Mouse (Mus musculus) lung, postnatal 0 days (tissue): ENCODE measurements at regions not wholly inside any gene's neighbourhood (a gene's known extent, or its start where the extent isn't known, plus 50 kb on each side); places are given as distances from the start of the nearest gene placed in this dataset.

Source experiments
- CTCF ChIP-seq: IDR thresholded peaks from 2 replicates; pipeline ENCODE4 v1.5.1; 2016; ENCODE audit warnings: antibody characterized with exemption, mild to moderate bottlenecking
- EP300 ChIP-seq: IDR thresholded peaks from 2 replicates; pipeline ENCODE4 v1.6.1; 2016; ENCODE audit warnings: antibody characterized with exemption, mild to moderate bottlenecking, control low read depth

DNA sequence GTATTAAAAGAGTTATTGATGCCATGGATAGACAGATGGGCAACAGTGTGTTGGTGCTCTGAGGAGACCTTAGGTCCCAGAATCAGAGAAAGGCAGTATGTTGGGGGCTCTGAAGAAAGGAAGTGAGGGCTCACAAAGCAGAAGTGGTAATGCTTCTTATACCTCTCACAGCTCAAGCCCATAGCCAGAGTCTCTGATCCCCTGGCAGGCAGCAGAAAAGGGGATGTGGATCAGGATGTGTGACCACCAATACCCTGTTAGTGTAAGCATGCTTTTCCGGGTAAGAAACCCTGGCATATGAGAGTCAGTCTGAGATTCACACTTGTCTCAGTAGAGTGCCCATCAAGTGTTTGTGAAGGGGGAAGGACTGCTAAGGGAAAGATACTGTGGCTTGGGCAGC is 54.8 kb upstream of the Usp27x start:
- no peak for TF ChIP-seq CTCF
- no peak for TF ChIP-seq EP300
